8 mouse cellular contexts compared by ENCODE assay signal in the genomic region with DNA sequence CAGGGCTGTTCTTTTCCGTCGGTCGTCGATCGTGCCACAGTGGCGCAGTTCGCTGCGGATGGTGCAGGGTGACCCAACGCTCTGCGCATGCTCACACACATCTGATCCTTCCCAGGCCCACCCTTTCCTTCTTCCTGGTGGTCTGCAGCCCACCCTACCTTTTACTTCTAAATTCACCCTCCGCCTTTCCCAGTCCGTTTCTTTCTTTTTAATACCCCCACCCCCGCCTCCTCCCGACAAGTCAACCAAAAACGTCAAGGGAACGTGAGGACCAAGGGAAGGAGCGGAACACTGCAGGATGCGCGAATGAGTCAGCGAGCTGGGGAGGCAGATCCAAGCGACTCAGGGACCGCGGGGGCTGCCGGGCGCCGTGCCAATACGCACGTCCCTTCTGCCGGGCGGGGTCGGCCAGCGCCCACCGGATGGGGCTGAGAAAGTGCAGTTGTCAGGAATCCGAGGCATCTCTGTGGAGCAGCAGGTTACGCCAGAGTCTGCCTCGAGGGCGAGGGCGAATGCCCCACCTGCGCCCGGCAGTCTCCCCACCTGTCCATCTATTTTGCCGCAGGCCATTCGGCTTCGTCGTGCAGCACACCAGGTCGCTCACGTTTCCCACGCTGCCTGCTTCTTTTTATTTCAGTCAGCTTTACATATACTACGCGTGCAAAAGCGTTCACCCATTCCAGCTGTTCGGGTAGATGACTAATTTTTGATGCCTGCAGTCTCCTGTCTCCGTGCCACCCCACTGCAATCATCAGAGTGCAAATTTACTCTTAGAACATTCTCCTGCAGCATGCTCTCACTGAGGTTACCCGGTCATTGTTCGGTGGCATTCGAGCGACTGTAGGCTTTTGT. TPM values are rescaled to one million over a fixed set of nuclear protein-coding genes. Genes with fewer than 3 reads are reported as not detected.
DNase-seq lines count a peak whose midpoint lies in the region; ATAC-seq and TF ChIP-seq lines count a peak whose summit lies in the region.
"Had no signal": no experiment of that assay in that cellular context is flagged by ENCODE, and none has a peak within 500 bp of the region (broad histone marks: within the 10 kb centered on the region; RNA-seq: fewer than 3 reads in every experiment).

No protein-coding gene starts in this region.

- H3K27me3 ChIP-seq in E14TG2a.4 (ENCODE audit: insufficient read depth, low read length), result no peaks in the 10 kb centered on the region
- no peaks in the 10 kb centered on the region for H3K27me3 ChIP-seq in heart, embryonic 14.5 days (ENCODE audit: control insufficient read depth, insufficient read depth, low read length)
- H3K27me3 ChIP-seq in small intestine, adult 2 months (ENCODE audit: control insufficient read depth, insufficient read depth, low read length), result peaks cover 14% of the 10 kb centered on the region

- DNase-seq in ZHBTc4 (ENCODE audit: low read depth, low spot score), result peak; percentile 93
- peak; percentile 83 for DNase-seq in embryo, embryonic 10.5 days (ENCODE audit: low spot score)
- peak; percentile 54 for DNase-seq in layer of hippocampus, adult 9-11 months

- peak overlapping the region; percentile 56 for H3K9ac ChIP-seq in heart, embryonic 14.5 days (ENCODE audit: low read length)

- H3K27ac ChIP-seq in heart, embryonic 14.5 days (replicated peaks in 1 of 2; ENCODE audit: control insufficient read depth in 1 of 2, insufficient read depth in 1 of 2, low read depth in 2 of 2, low read length in 2 of 2), result no peak overlapping the region
- no peak overlapping the region for H3K27ac ChIP-seq in small intestine, adult 2 months (ENCODE audit: insufficient read depth, low read depth, low read length)
- H3K27ac ChIP-seq: macrophage had no signal

- H3K4me2 ChIP-seq in heart, embryonic 14.5 days (ENCODE audit: low read length), result peak overlapping the region; percentile 93

- ATAC-seq in heart, embryonic 14.5 days (ENCODE audit: insufficient number of reproducible peaks, insufficient read depth, low FRiP score, low read depth), result peak; percentile 9
- ATAC-seq in megakaryocyte-erythroid progenitor cell, adult 5-6 weeks (replicated peaks; ENCODE audit: low FRiP score, low TSS enrichment, poor library complexity, severe bottlenecking), result peak; percentile 55

- peaks cover 77% of the 10 kb centered on the region for H3K4me1 ChIP-seq in E14TG2a.4 (replicated peaks; ENCODE audit: low read depth, low read length)
- peaks cover 9 to 11% of the 10 kb centered on the region in 2 experiments for H3K4me1 ChIP-seq in heart, embryonic 14.5 days (ENCODE audit: control insufficient read depth in 2 of 2, insufficient read depth in 2 of 2, low read length in 2 of 2)
- no peaks in the 10 kb centered on the region; the same call in none of the 2 replicates for H3K4me1 ChIP-seq in small intestine, adult 2 months (ENCODE audit: control insufficient read depth, insufficient read depth, insufficient read length, low read length)

- TF ChIP-seq CTCF in E14TG2a.4 (conservative IDR thresholded peaks at IDR 0.05; ENCODE audit: low read length), result no peak
- no peak for TF ChIP-seq CTCF in small intestine, adult 2 months (IDR thresholded peaks at IDR 0.05; ENCODE audit: extremely low read depth, insufficient read length, insufficient replicate concordance, low read depth, low read length)

- WGBS in heart, embryonic 14.5 days, result under 1% methylated on average over 56 of the region's 56 CpGs
- WGBS in small intestine, adult 2 months, result 3% methylated on average over 56 of the region's 56 CpGs

- TF ChIP-seq POLR2A in small intestine, adult 2 months (IDR thresholded peaks at IDR 0.05; ENCODE audit: low read depth, low read length), result no peak

- H3K9me3 ChIP-seq in E14TG2a.4 (ENCODE audit: low read length), result no peaks in the 10 kb centered on the region
- no peaks in the 10 kb centered on the region for H3K9me3 ChIP-seq in heart, embryonic 14.5 days (ENCODE audit: control insufficient read depth, low read length)

- H3K36me3 ChIP-seq in E14TG2a.4 (ENCODE audit: insufficient read depth, low read length), result no peaks in the 10 kb centered on the region
- no peaks in the 10 kb centered on the region for H3K36me3 ChIP-seq in heart, embryonic 14.5 days (ENCODE audit: control insufficient read depth, insufficient read depth, low read length)
- H3K36me3 ChIP-seq in small intestine, adult 2 months (ENCODE audit: control insufficient read depth, insufficient read depth, low read length), result no peaks in the 10 kb centered on the region

- H3K4me3 ChIP-seq in E14TG2a.4 (replicated peaks; ENCODE audit: low read length), result peak overlapping the region; percentile 78
- H3K4me3 ChIP-seq in heart, embryonic 14.5 days (ENCODE audit: control insufficient read depth in 1 of 2, insufficient read depth in 1 of 2, low read depth in 1 of 2, low read length in 2 of 2), result peak overlapping the region; percentile 49 to 53
- peak overlapping the region; percentile 56 for H3K4me3 ChIP-seq in small intestine, adult 2 months (ENCODE audit: low read depth, low read length)

RNA-seq across cellular contexts. Expression of gene Slc2a3, which starts 36.8 kb away (rescaled TPM):
- 10.3 and 10.7 TPM in 2 replicates for polyA plus RNA-seq in heart, embryonic 14.5 days (2014; fragmentation: Nextera tagmentation; extraction: Ambion mirVana)
- total RNA-seq in megakaryocyte-erythroid progenitor cell, adult 5-6 weeks (2014; fragmentation: Nextera tagmentation), result 13.3 and 18.9 TPM in 2 replicates
- 21.5 and 26.2 TPM in 2 replicates for total RNA-seq in megakaryocyte-erythroid progenitor cell, adult 5-6 weeks (2017)
- polyA plus RNA-seq in small intestine, adult 2 months (2012; rRNA removed), result 1.0 and 1.3 TPM in 2 replicates

RNA-seq across cellular contexts. Expression of gene Foxj2, which starts 55.0 kb away (rescaled TPM):
- polyA plus RNA-seq in heart, embryonic 14.5 days (2014; fragmentation: Nextera tagmentation; extraction: Ambion mirVana), result 7.8 and 7.9 TPM in 2 replicates
- total RNA-seq in megakaryocyte-erythroid progenitor cell, adult 5-6 weeks (2014; fragmentation: Nextera tagmentation), result 10.4 and 18.1 TPM in 2 replicates
- total RNA-seq in megakaryocyte-erythroid progenitor cell, adult 5-6 weeks (2017), result 4.3 and 11.3 TPM in 2 replicates
- 5.9 and 12.3 TPM in 2 replicates for polyA plus RNA-seq in small intestine, adult 2 months (2012; rRNA removed)

RNA-seq across cellular contexts. Expression of gene Nanog, which starts 57.4 kb away (rescaled TPM):
- polyA plus RNA-seq in heart, embryonic 14.5 days (2014; fragmentation: Nextera tagmentation; extraction: Ambion mirVana), result 0.84 and 1.2 TPM in 2 replicates
- not detected in 2 replicates for total RNA-seq in megakaryocyte-erythroid progenitor cell, adult 5-6 weeks (2014; fragmentation: Nextera tagmentation)
- not detected in 2 replicates for total RNA-seq in megakaryocyte-erythroid progenitor cell, adult 5-6 weeks (2017)
- polyA plus RNA-seq in small intestine, adult 2 months (2012; rRNA removed), result not detected in 2 replicates
- polyA plus RNA-seq: macrophage had no signal
